Mouse (Mus musculus) brown adipose tissue, adult 24 weeks (tissue): Measurements from ENCODE around the gene 4921509C19Rik. TPM values are rescaled to one million over a fixed set of nuclear protein-coding genes. Genes with fewer than 3 reads are reported as not detected.

Experiments used
- polyA plus RNA-seq: library from polyadenylated mRNA; stranded (reverse); fragments of >200 nt; gene quantifications from 2 replicates; pipeline ENCODE4 v1.2.4, GENCODE M21; 2012; ENCODE audit not compliant: missing spikeins, insufficient read depth, insufficient read length

4921509C19Rik gene
- polyA plus RNA-seq, 1 experiment: not detected

Other genes starting within 250 kb of the 4921509C19Rik start
- gene Nsfl1c, start 18.0 kb upstream of the 4921509C19Rik start, polyA plus RNA-seq: 73.4 and 83.2 TPM in 2 replicates
- gene Fkbp1a, start 66.3 kb upstream of the 4921509C19Rik start, polyA plus RNA-seq: 241 and 245 TPM in 2 replicates
- 1.6 and 1.7 TPM in 2 replicates for gene Sdcbp2, start 96.5 kb upstream of the 4921509C19Rik start, polyA plus RNA-seq
- gene Snph, start 156.4 kb upstream of the 4921509C19Rik start, polyA plus RNA-seq: not detected in 2 replicates
- gene Rad21l, start 192.4 kb upstream of the 4921509C19Rik start, polyA plus RNA-seq: not detected in 2 replicates
- 0.75 TPM in 1 of 2 replicates, not detected in the other for gene Tmem74b, start 225.9 kb upstream of the 4921509C19Rik start, polyA plus RNA-seq